Mouse (Mus musculus) bone marrow macrophage, adult 2 months (primary cell): ENCODE measurements at regions not wholly inside any gene's neighbourhood (a gene's known extent, or its start where the extent isn't known, plus 50 kb on each side); places are given as distances from the start of the nearest gene placed in this dataset.

Source experiments
- H3K27ac ChIP-seq: 2 replicates; pipeline ENCODE4 v1.5.1; 2012; ENCODE audit warnings: low read depth, low read length; ENCODE audit not compliant: insufficient read depth
- H3K4me1 ChIP-seq: 2 replicates; pipeline ENCODE4 v1.6.1; 2012; ENCODE audit warnings: low read length; ENCODE audit not compliant: control insufficient read depth, insufficient read depth
- H3K4me3 ChIP-seq: 2 replicates; pipeline ENCODE4 v1.5.1; 2012; ENCODE audit warnings: mild to moderate bottlenecking, low read length, moderate library complexity; ENCODE audit not compliant: insufficient read depth
- CTCF ChIP-seq: IDR thresholded peaks from 2 replicates; pipeline ENCODE4 v1.5.1; 2012; ENCODE audit warnings: low read depth, mild to moderate bottlenecking, low read length, moderate library complexity
- POLR2A ChIP-seq: IDR thresholded peaks from 2 replicates; pipeline ENCODE4 v1.6.1; 2012; ENCODE audit warnings: mild to moderate bottlenecking, low read depth, low read length, borderline replicate concordance

- Histone ChIP-seq H3K4me3 (no peak overlapping the region), H3K27ac (no peak overlapping the region)
- TF ChIP-seq POLR2A (no peak), CTCF (no peak)
Observed at GRCm38 (mm10) chr13:53757576-53758237, 284.8 kb upstream of the Msx2 start.

GRCm38 (mm10) chr13:53756970-53757530 lies 284.2 kb upstream of the Msx2 start:
- Histone ChIP-seq H3K4me1 (no peaks in the 10 kb centered on the region), H3K4me3 (no peak overlapping the region), H3K27ac (no peak overlapping the region)
- TF ChIP-seq CTCF (no peak), POLR2A (no peak)

More at GRCm38 (mm10) chr13:53757576-53758237, 284.8 kb upstream of the Msx2 start:
- H3K4me1 ChIP-seq: no peaks in the 10 kb centered on the region

GRCm38 (mm10) chr13:53755046-53755615 lies 282.3 kb upstream of the Msx2 start:
- Histone ChIP-seq H3K4me1 (no peaks in the 10 kb centered on the region), H3K27ac (no peak overlapping the region), H3K4me3 (no peak overlapping the region)
- no peak for TF ChIP-seq POLR2A

GRCm38 (mm10) chr13:53753049-53753448 lies 280.2 kb upstream of the Msx2 start:
- TF ChIP-seq CTCF (no peak), POLR2A (no peak)
- Histone ChIP-seq H3K4me3 (no peak overlapping the region), H3K4me1 (no peaks in the 10 kb centered on the region), H3K27ac (no peak overlapping the region)

GRCm38 (mm10) chr13:53740981-53741380 lies 268.1 kb upstream of the Msx2 start:
- H3K4me1 ChIP-seq: no peaks in the 10 kb centered on the region
- TF ChIP-seq POLR2A (no peak), CTCF (no peak)
- no peak overlapping the region for H3K4me3 ChIP-seq
- H3K27ac ChIP-seq: no peak overlapping the region

- no peak overlapping the region for H3K4me3 ChIP-seq
- TF ChIP-seq POLR2A: no peak
- TF ChIP-seq CTCF: no peak
- H3K4me1 ChIP-seq: no peaks in the 10 kb centered on the region
- H3K27ac ChIP-seq: no peak overlapping the region
Observed at GRCm38 (mm10) chr13:53739127-53739526, 266.3 kb upstream of the Msx2 start.

- H3K4me3 ChIP-seq: no peak overlapping the region
- TF ChIP-seq CTCF (no peak), POLR2A (no peak)
- H3K4me1 ChIP-seq: no peaks in the 10 kb centered on the region
- no peak overlapping the region for H3K27ac ChIP-seq
Observed at GRCm38 (mm10) chr13:53734944-53735343, 262.1 kb upstream of the Msx2 start.

GRCm38 (mm10) chr13:53730259-53730902 lies 257.5 kb upstream of the Msx2 start:
- no peak for TF ChIP-seq POLR2A
- no peak for TF ChIP-seq CTCF
- Histone ChIP-seq H3K4me3 (no peak overlapping the region), H3K4me1 (no peaks in the 10 kb centered on the region), H3K27ac (no peak overlapping the region)

- H3K27ac ChIP-seq: no peak overlapping the region
- no peak overlapping the region for H3K4me3 ChIP-seq
- TF ChIP-seq CTCF: no peak
- TF ChIP-seq POLR2A: no peak
- H3K4me1 ChIP-seq: no peaks in the 10 kb centered on the region
Observed at GRCm38 (mm10) chr13:53729848-53730247, 257.0 kb upstream of the Msx2 start.

GRCm38 (mm10) chr13:53726031-53726430 lies 253.2 kb upstream of the Msx2 start:
- H3K27ac ChIP-seq: no peak overlapping the region
- H3K4me1 ChIP-seq: no peaks in the 10 kb centered on the region
- no peak for TF ChIP-seq CTCF
- TF ChIP-seq POLR2A: no peak
- no peak overlapping the region for H3K4me3 ChIP-seq

GRCm38 (mm10) chr13:53722881-53723280 lies 250.0 kb upstream of the Msx2 start:
- Histone ChIP-seq H3K27ac (no peak overlapping the region), H3K4me1 (no peaks in the 10 kb centered on the region), H3K4me3 (no peak overlapping the region)
- TF ChIP-seq CTCF (no peak), POLR2A (no peak)
